Mouse (Mus musculus): Measurements from ENCODE around the gene Arhgap25. TPM values are rescaled to one million over a fixed set of nuclear protein-coding genes. Genes with fewer than 3 reads are reported as not detected.
"Not testable (repeated sequence)": the region's sequence is repeated elsewhere in the genome, so short reads cannot be mapped to it uniquely, and the experiment has no call there.

The Arhgap25 gene
- polyA plus RNA-seq (2016; fragmentation: Nextera tagmentation; extraction: Ambion mirVana) = 3.2 and 3.4 TPM in 2 replicates

- DNase-seq (ENCODE audit: low spot score) = no peak
- Histone ChIP-seq H3K27me3 (replicated peaks; ENCODE audit: low read depth, poor library complexity, severe bottlenecking) (no peaks in the 10 kb centered on the region), H3K9me3 (no peaks in the 10 kb centered on the region), H3K4me3 (no peak within 1 kb of the TSS), H3K36me3 (replicated peaks) (no peaks in the 10 kb centered on the region), H3K4me1 (no peaks in the 10 kb centered on the region), H3K27ac (replicated peaks) (no peak within 1 kb of the TSS)
- WGBS = 69% methylated on average over 14 of the region's 14 CpGs
Measured at GRCm38 (mm10) chr6:87532953-87533710, at the start of gene Arhgap25. Arhgap25 (minus strand) TSS chr6:87533259.

- no peak for DNase-seq (ENCODE audit: low spot score)
- peaks cover 9% of the 10 kb centered on the region; the same call in 1 of the 2 replicates for H3K4me1 ChIP-seq
- H3K27ac ChIP-seq (replicated peaks) = no peak overlapping the region
- no peak overlapping the region for H3K4me3 ChIP-seq
- peaks cover 8% of the 10 kb centered on the region; the same call in 1 of the 2 replicates for H3K27me3 ChIP-seq (replicated peaks; ENCODE audit: low read depth, poor library complexity, severe bottlenecking)
- WGBS = 85% methylated on average over 6 of the region's 6 CpGs
- no peaks in the 10 kb centered on the region for H3K9me3 ChIP-seq
- no peaks in the 10 kb centered on the region for H3K36me3 ChIP-seq (replicated peaks)
Measured at GRCm38 (mm10) chr6:87582456-87582855, 49.4 kb upstream of the Arhgap25 start.

GRCm38 (mm10) chr6:87581581-87581980 lies 48.5 kb upstream of the Arhgap25 start:
- DNase-seq (ENCODE audit: low spot score) = no peak
- Histone ChIP-seq H3K27ac (replicated peaks) (no peak overlapping the region), H3K27me3 (replicated peaks; ENCODE audit: low read depth, poor library complexity, severe bottlenecking) (no peaks in the 10 kb centered on the region), H3K9me3 (no peaks in the 10 kb centered on the region), H3K36me3 (replicated peaks) (no peaks in the 10 kb centered on the region), H3K4me3 (no peak overlapping the region), H3K4me1 (peaks cover 7% of the 10 kb centered on the region)
- 88% methylated on average over 18 of the region's 18 CpGs for WGBS

GRCm38 (mm10) chr6:87581071-87581470 lies 48.0 kb upstream of the Arhgap25 start:
- WGBS = 85% methylated on average over 15 of the region's 15 CpGs
- DNase-seq (ENCODE audit: low spot score) = no peak
- H3K27ac ChIP-seq (replicated peaks) = no peak overlapping the region
- no peaks in the 10 kb centered on the region for H3K27me3 ChIP-seq (replicated peaks; ENCODE audit: low read depth, poor library complexity, severe bottlenecking)
- H3K4me1 ChIP-seq = peaks cover 9% of the 10 kb centered on the region
- no peak overlapping the region for H3K4me3 ChIP-seq
- no peaks in the 10 kb centered on the region for H3K36me3 ChIP-seq (replicated peaks)
- H3K9me3 ChIP-seq = no peaks in the 10 kb centered on the region

- no peak for DNase-seq (ENCODE audit: low spot score)
- H3K27ac ChIP-seq (replicated peaks) = no peak overlapping the region
- no peaks in the 10 kb centered on the region for H3K9me3 ChIP-seq
- WGBS = 53% methylated on average over 9 of the region's 9 CpGs
- H3K36me3 ChIP-seq (replicated peaks) = no peaks in the 10 kb centered on the region
- no peaks in the 10 kb centered on the region for H3K27me3 ChIP-seq (replicated peaks; ENCODE audit: low read depth, poor library complexity, severe bottlenecking)
- H3K4me1 ChIP-seq = peaks cover 9% of the 10 kb centered on the region
- H3K4me3 ChIP-seq = no peak overlapping the region
Measured at GRCm38 (mm10) chr6:87578247-87578646, 45.2 kb upstream of the Arhgap25 start.

GRCm38 (mm10) chr6:87576648-87577330 lies 43.7 kb upstream of the Arhgap25 start:
- Histone ChIP-seq H3K9me3 (no peaks in the 10 kb centered on the region), H3K4me1 (peaks cover 6% of the 10 kb centered on the region), H3K27me3 (replicated peaks; ENCODE audit: low read depth, poor library complexity, severe bottlenecking) (no peaks in the 10 kb centered on the region), H3K36me3 (replicated peaks) (no peaks in the 10 kb centered on the region), H3K4me3 (no peak overlapping the region), H3K27ac (replicated peaks) (no peak overlapping the region)
- no peak for DNase-seq (ENCODE audit: low spot score)
- WGBS = 46% methylated on average over 4 of the region's 4 CpGs

GRCm38 (mm10) chr6:87571863-87572262 lies 38.8 kb upstream of the Arhgap25 start:
- not testable (repeated sequence) for H3K9me3 ChIP-seq; H3K4me3 ChIP-seq; DNase-seq (ENCODE audit: low spot score); H3K27me3 ChIP-seq (replicated peaks; ENCODE audit: low read depth, poor library complexity, severe bottlenecking); H3K36me3 ChIP-seq (replicated peaks); H3K27ac ChIP-seq (replicated peaks)
- peaks cover 12% of the 10 kb centered on the region for H3K4me1 ChIP-seq

GRCm38 (mm10) chr6:87567686-87568593 lies 34.9 kb upstream of the Arhgap25 start:
- Histone ChIP-seq H3K4me1 (peaks cover 8% of the 10 kb centered on the region), H3K27ac (replicated peaks) (no peak overlapping the region), H3K36me3 (replicated peaks) (no peaks in the 10 kb centered on the region), H3K4me3 (no peak overlapping the region), H3K9me3 (no peaks in the 10 kb centered on the region), H3K27me3 (replicated peaks; ENCODE audit: low read depth, poor library complexity, severe bottlenecking) (no peaks in the 10 kb centered on the region)
- DNase-seq (ENCODE audit: low spot score) = no peak
- 58% methylated on average over 9 of the region's 9 CpGs for WGBS

GRCm38 (mm10) chr6:87565166-87565565 lies 32.1 kb upstream of the Arhgap25 start:
- WGBS = 79% methylated on average over 5 of the region's 5 CpGs
- H3K36me3 ChIP-seq (replicated peaks) = no peaks in the 10 kb centered on the region

GRCm38 (mm10) chr6:87564356-87564755 lies 31.3 kb upstream of the Arhgap25 start:
- H3K36me3 ChIP-seq (replicated peaks) = no peaks in the 10 kb centered on the region
- no peak overlapping the region for H3K27ac ChIP-seq (replicated peaks)
- WGBS = 90% methylated on average over 4 of the region's 4 CpGs
- DNase-seq (ENCODE audit: low spot score) = no peak
- no peak overlapping the region for H3K4me3 ChIP-seq
- H3K27me3 ChIP-seq (replicated peaks; ENCODE audit: low read depth, poor library complexity, severe bottlenecking) = no peaks in the 10 kb centered on the region
- peaks cover 8% of the 10 kb centered on the region for H3K4me1 ChIP-seq
- no peaks in the 10 kb centered on the region for H3K9me3 ChIP-seq

More at GRCm38 (mm10) chr6:87565166-87565565, 32.1 kb upstream of the Arhgap25 start:
- Histone ChIP-seq H3K9me3 (no peaks in the 10 kb centered on the region), H3K27me3 (replicated peaks; ENCODE audit: low read depth, poor library complexity, severe bottlenecking) (no peaks in the 10 kb centered on the region), H3K4me1 (peaks cover 8% of the 10 kb centered on the region), H3K4me3 (no peak overlapping the region), H3K27ac (replicated peaks) (no peak overlapping the region)
- no peak for DNase-seq (ENCODE audit: low spot score)

- Histone ChIP-seq H3K4me1 (no peaks in the 10 kb centered on the region), H3K4me3 (no peak overlapping the region), H3K36me3 (replicated peaks) (no peaks in the 10 kb centered on the region), H3K9me3 (no peaks in the 10 kb centered on the region), H3K27ac (replicated peaks) (no peak overlapping the region), H3K27me3 (replicated peaks; ENCODE audit: low read depth, poor library complexity, severe bottlenecking) (no peaks in the 10 kb centered on the region)
- WGBS = 87% methylated on average over 3 of the region's 3 CpGs
- no peak for DNase-seq (ENCODE audit: low spot score)
Measured at GRCm38 (mm10) chr6:87553724-87554123, 20.7 kb upstream of the Arhgap25 start.

- H3K36me3 ChIP-seq (replicated peaks) = no peaks in the 10 kb centered on the region
- DNase-seq (ENCODE audit: low spot score) = no peak
- H3K27me3 ChIP-seq (replicated peaks; ENCODE audit: low read depth, poor library complexity, severe bottlenecking) = no peaks in the 10 kb centered on the region
- WGBS = 57% methylated on average over 7 of the region's 7 CpGs
- no peaks in the 10 kb centered on the region for H3K4me1 ChIP-seq
- H3K9me3 ChIP-seq = no peaks in the 10 kb centered on the region
- H3K4me3 ChIP-seq = no peak overlapping the region
- H3K27ac ChIP-seq (replicated peaks) = no peak overlapping the region
Measured at GRCm38 (mm10) chr6:87552054-87552807, 19.2 kb upstream of the Arhgap25 start.
